Mouse (Mus musculus): Measurements from ENCODE around the gene Abcc4. TPM values are rescaled to one million over a fixed set of nuclear protein-coding genes. Genes with fewer than 3 reads are reported as not detected.

The Abcc4 gene
- polyA plus RNA-seq, 1 experiment from 2014 or later = 2.6 TPM

- Histone ChIP-seq H3K4me2 (ENCODE audit: low read length) (no peak overlapping the region), H3K27ac (ENCODE audit: low read depth, low read length) (no peak overlapping the region), H3K36me3 (ENCODE audit: control insufficient read depth, insufficient read depth, low read length) (no peaks in the 10 kb centered on the region), H3K4me3 (ENCODE audit: low read length) (no peak overlapping the region), H3K27me3 (replicated peaks; ENCODE audit: control insufficient read depth, insufficient read depth, low read length) (no peaks in the 10 kb centered on the region), H3K9ac (ENCODE audit: low read depth, low read length) (no peak overlapping the region), H3K4me1 (ENCODE audit: control insufficient read depth, insufficient read depth, low read depth, low read length) (peaks cover 8% of the 10 kb centered on the region), H3K9me3 (ENCODE audit: control insufficient read depth, low read length) (no peaks in the 10 kb centered on the region)
- WGBS = 86% methylated on average over 2 of the region's 2 CpGs
- no peak for ATAC-seq
These were observed 210.6 kb downstream of the Abcc4 start for GRCm38 (mm10) chr14:118495458-118495857.

GRCm38 (mm10) chr14:118491708-118492107 lies 214.3 kb downstream of the Abcc4 start:
- Histone ChIP-seq H3K27me3 (replicated peaks; ENCODE audit: control insufficient read depth, insufficient read depth, low read length) (no peaks in the 10 kb centered on the region), H3K9me3 (ENCODE audit: control insufficient read depth, low read length) (no peaks in the 10 kb centered on the region), H3K27ac (ENCODE audit: low read depth, low read length) (no peak overlapping the region), H3K9ac (ENCODE audit: low read depth, low read length) (no peak overlapping the region), H3K4me1 (ENCODE audit: control insufficient read depth, insufficient read depth, low read depth, low read length) (peaks cover 8% of the 10 kb centered on the region), H3K36me3 (ENCODE audit: control insufficient read depth, insufficient read depth, low read length) (no peaks in the 10 kb centered on the region), H3K4me2 (ENCODE audit: low read length) (no peak overlapping the region; the same call in 1 of the 2 replicates), H3K4me3 (ENCODE audit: low read length) (no peak overlapping the region)
- WGBS = 60% methylated on average over 6 of the region's 6 CpGs
- no peak for ATAC-seq

DNA sequence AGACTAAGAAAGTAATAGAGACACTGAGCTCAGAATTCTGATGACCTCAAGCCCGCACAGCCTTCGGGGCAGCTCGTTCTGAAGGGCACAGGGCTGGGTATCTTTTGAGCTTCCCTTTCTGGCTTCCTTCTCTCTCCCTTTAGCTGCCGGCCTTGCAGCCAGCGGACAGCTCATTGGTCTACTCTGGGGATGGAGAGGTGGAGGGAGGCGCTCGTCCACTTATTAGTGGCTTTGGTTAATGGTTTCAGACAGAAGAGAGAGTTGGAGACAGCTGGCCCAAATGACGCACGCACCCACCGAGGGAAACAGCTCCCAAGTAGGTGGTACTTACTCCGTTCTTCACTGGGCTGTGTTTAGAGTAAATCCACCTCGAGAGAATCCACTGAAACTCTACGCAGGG lies 214.7 kb downstream of the Abcc4 start:
- Histone ChIP-seq H3K9ac (ENCODE audit: low read depth, low read length) (no peak overlapping the region), H3K27ac (ENCODE audit: low read depth, low read length) (no peak overlapping the region), H3K27me3 (replicated peaks; ENCODE audit: control insufficient read depth, insufficient read depth, low read length) (no peaks in the 10 kb centered on the region), H3K4me2 (ENCODE audit: low read length) (peak overlapping the region; percentile 35), H3K9me3 (ENCODE audit: control insufficient read depth, low read length) (no peaks in the 10 kb centered on the region), H3K4me1 (ENCODE audit: control insufficient read depth, insufficient read depth, low read depth, low read length) (peaks cover 8% of the 10 kb centered on the region), H3K4me3 (ENCODE audit: low read length) (no peak overlapping the region), H3K36me3 (ENCODE audit: control insufficient read depth, insufficient read depth, low read length) (no peaks in the 10 kb centered on the region)
- ATAC-seq = peak; percentile 47; the same call in 1 of the 2 replicates
- 22% methylated on average over 13 of the region's 13 CpGs for WGBS

GRCm38 (mm10) chr14:118490525-118490924 lies 215.5 kb downstream of the Abcc4 start:
- H3K4me2 ChIP-seq (ENCODE audit: low read length) = peak overlapping the region; percentile 35; the same call in 1 of the 2 replicates
- 55% methylated on average over 7 of the region's 7 CpGs for WGBS

GRCm38 (mm10) chr14:118486349-118486748 lies 219.7 kb downstream of the Abcc4 start:
- peak; percentile 34; the same call in 1 of the 2 replicates for ATAC-seq
- Histone ChIP-seq H3K9ac (ENCODE audit: low read depth, low read length) (no peak overlapping the region), H3K27ac (ENCODE audit: low read depth, low read length) (no peak overlapping the region), H3K9me3 (ENCODE audit: control insufficient read depth, low read length) (no peaks in the 10 kb centered on the region), H3K4me3 (ENCODE audit: low read length) (no peak overlapping the region), H3K36me3 (ENCODE audit: control insufficient read depth, insufficient read depth, low read length) (no peaks in the 10 kb centered on the region), H3K27me3 (replicated peaks; ENCODE audit: control insufficient read depth, insufficient read depth, low read length) (no peaks in the 10 kb centered on the region), H3K4me2 (ENCODE audit: low read length) (no peak overlapping the region), H3K4me1 (ENCODE audit: control insufficient read depth, insufficient read depth, low read depth, low read length) (peaks cover 7% of the 10 kb centered on the region)
- 67% methylated on average over 11 of the region's 11 CpGs for WGBS

More at GRCm38 (mm10) chr14:118490525-118490924, 215.5 kb downstream of the Abcc4 start:
- H3K36me3 ChIP-seq (ENCODE audit: control insufficient read depth, insufficient read depth, low read length) = no peaks in the 10 kb centered on the region
- no peak for ATAC-seq
- peaks cover 8% of the 10 kb centered on the region for H3K4me1 ChIP-seq (ENCODE audit: control insufficient read depth, insufficient read depth, low read depth, low read length)
- H3K27ac ChIP-seq (ENCODE audit: low read depth, low read length) = no peak overlapping the region
- H3K27me3 ChIP-seq (replicated peaks; ENCODE audit: control insufficient read depth, insufficient read depth, low read length) = no peaks in the 10 kb centered on the region
- H3K9ac ChIP-seq (ENCODE audit: low read depth, low read length) = no peak overlapping the region
- no peaks in the 10 kb centered on the region for H3K9me3 ChIP-seq (ENCODE audit: control insufficient read depth, low read length)
- H3K4me3 ChIP-seq (ENCODE audit: low read length) = no peak overlapping the region

DNA sequence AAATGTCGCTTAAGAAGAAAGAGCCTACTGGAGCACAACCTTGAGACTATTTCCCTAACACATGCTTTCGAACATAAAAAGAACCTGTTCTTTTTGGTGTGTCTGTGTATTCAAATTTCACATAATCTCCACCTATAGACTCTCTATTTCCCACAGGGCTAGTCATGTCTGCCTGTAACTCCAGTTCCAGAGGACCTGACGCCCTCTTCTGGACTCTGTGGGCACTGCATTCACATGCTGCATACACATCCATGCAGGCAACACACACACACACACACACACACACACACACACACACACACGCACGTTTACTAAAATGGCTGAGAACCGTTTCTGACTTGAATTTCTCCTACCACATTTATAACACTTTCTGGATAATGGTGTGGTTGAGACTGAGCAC lies 220.4 kb downstream of the Abcc4 start:
- Histone ChIP-seq H3K4me1 (ENCODE audit: control insufficient read depth, insufficient read depth, low read depth, low read length) (peaks cover under 1% of the 10 kb centered on the region; the same call in 1 of the 2 replicates), H3K9me3 (ENCODE audit: control insufficient read depth, low read length) (no peaks in the 10 kb centered on the region), H3K36me3 (ENCODE audit: control insufficient read depth, insufficient read depth, low read length) (no peaks in the 10 kb centered on the region), H3K4me3 (ENCODE audit: low read length) (no peak overlapping the region), H3K27me3 (replicated peaks; ENCODE audit: control insufficient read depth, insufficient read depth, low read length) (no peaks in the 10 kb centered on the region), H3K27ac (ENCODE audit: low read depth, low read length) (no peak overlapping the region), H3K9ac (ENCODE audit: low read depth, low read length) (no peak overlapping the region), H3K4me2 (ENCODE audit: low read length) (no peak overlapping the region)
- ATAC-seq = no peak
- WGBS = 95% methylated on average over 6 of the region's 6 CpGs

GRCm38 (mm10) chr14:118482320-118482719 lies 223.7 kb downstream of the Abcc4 start:
- Histone ChIP-seq H3K4me2 (ENCODE audit: low read length) (no peak overlapping the region), H3K27me3 (replicated peaks; ENCODE audit: control insufficient read depth, insufficient read depth, low read length) (no peaks in the 10 kb centered on the region), H3K36me3 (ENCODE audit: control insufficient read depth, insufficient read depth, low read length) (no peaks in the 10 kb centered on the region), H3K9me3 (ENCODE audit: control insufficient read depth, low read length) (no peaks in the 10 kb centered on the region), H3K4me3 (ENCODE audit: low read length) (no peak overlapping the region), H3K9ac (ENCODE audit: low read depth, low read length) (no peak overlapping the region), H3K4me1 (ENCODE audit: control insufficient read depth, insufficient read depth, low read depth, low read length) (no peaks in the 10 kb centered on the region), H3K27ac (ENCODE audit: low read depth, low read length) (no peak overlapping the region)
- no peak for ATAC-seq
- WGBS = 94% methylated on average over 5 of the region's 5 CpGs

DNA sequence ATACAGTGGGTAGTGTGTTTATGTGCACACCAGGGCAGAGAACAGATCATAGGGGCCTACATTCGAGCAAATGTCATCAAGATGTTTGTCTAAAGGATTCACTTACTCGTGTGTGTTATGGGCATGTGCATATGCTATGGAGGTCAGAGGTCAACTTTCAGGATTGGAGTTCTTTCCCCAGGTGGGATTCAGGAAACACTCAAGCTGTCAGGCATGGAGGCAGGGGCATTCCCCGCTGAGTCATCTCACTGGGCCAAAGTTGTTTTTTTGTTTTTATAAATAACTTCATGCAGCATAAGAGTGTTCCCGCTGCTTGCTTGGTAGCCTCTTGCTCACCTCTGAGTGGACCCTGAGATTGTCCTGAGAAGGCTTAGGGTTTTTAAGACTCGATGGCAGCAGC lies 224.2 kb downstream of the Abcc4 start:
- Histone ChIP-seq H3K9me3 (ENCODE audit: control insufficient read depth, low read length) (no peaks in the 10 kb centered on the region), H3K4me2 (ENCODE audit: low read length) (no peak overlapping the region), H3K9ac (ENCODE audit: low read depth, low read length) (no peak overlapping the region), H3K4me1 (ENCODE audit: control insufficient read depth, insufficient read depth, low read depth, low read length) (no peaks in the 10 kb centered on the region), H3K4me3 (ENCODE audit: low read length) (no peak overlapping the region), H3K36me3 (ENCODE audit: control insufficient read depth, insufficient read depth, low read length) (no peaks in the 10 kb centered on the region), H3K27me3 (replicated peaks; ENCODE audit: control insufficient read depth, insufficient read depth, low read length) (no peaks in the 10 kb centered on the region), H3K27ac (ENCODE audit: low read depth, low read length) (no peak overlapping the region)
- ATAC-seq = no peak
- 85% methylated on average over 5 of the region's 5 CpGs for WGBS

DNA sequence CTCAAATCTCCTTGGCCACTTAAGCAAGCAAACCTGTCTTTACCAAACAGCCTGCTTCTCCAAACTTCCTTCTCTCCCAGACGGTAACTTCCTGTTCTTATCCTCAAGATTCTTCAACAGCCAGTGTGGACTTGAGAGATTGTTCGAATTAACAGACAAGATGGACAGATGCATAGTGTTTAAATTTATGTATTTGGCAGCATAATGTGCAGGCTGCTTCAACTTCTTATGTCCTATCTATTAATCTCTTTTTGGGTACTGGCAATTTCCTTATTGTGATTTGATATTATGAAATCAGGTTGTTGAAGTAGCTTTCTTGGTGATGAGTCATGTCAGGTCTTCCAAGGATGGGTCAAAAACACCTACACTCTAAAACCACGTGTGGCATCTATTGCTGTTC lies 229.7 kb downstream of the Abcc4 start:
- 90% methylated on average over 3 of the region's 3 CpGs for WGBS
- no peak overlapping the region for H3K9ac ChIP-seq (ENCODE audit: low read depth, low read length)
- H3K9me3 ChIP-seq (ENCODE audit: control insufficient read depth, low read length) = no peaks in the 10 kb centered on the region
- H3K4me3 ChIP-seq (ENCODE audit: low read length) = no peak overlapping the region
- H3K4me1 ChIP-seq (ENCODE audit: control insufficient read depth, insufficient read depth, low read depth, low read length) = no peaks in the 10 kb centered on the region
- ATAC-seq = no peak
- no peak overlapping the region for H3K4me2 ChIP-seq (ENCODE audit: low read length)
- peaks cover 6% of the 10 kb centered on the region for H3K27me3 ChIP-seq (replicated peaks; ENCODE audit: control insufficient read depth, insufficient read depth, low read length)
- no peaks in the 10 kb centered on the region for H3K36me3 ChIP-seq (ENCODE audit: control insufficient read depth, insufficient read depth, low read length)
- H3K27ac ChIP-seq (ENCODE audit: low read depth, low read length) = no peak overlapping the region

DNA sequence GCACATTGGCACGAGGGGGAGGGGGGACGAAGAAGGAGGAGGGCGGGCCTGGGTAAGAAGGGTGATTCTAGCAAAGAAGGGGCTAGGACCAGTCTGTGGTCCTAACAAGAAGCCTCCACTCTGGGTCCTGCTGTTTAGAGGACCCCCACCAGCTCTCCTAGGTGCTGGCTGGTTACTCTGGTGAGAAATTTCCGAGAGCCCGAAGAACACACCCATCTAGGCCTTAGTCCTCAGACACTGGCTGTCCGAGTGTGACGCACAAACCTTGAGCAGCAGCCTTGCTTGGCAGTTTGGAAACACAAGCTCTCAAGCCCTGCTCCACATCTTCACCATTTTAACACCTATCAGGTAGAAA lies 230.9 kb downstream of the Abcc4 start:
- no peak for ATAC-seq
- Histone ChIP-seq H3K9me3 (ENCODE audit: control insufficient read depth, low read length) (no peaks in the 10 kb centered on the region), H3K27ac (ENCODE audit: low read depth, low read length) (no peak overlapping the region), H3K9ac (ENCODE audit: low read depth, low read length) (no peak overlapping the region), H3K4me1 (ENCODE audit: control insufficient read depth, insufficient read depth, low read depth, low read length) (no peaks in the 10 kb centered on the region), H3K4me3 (ENCODE audit: low read length) (no peak overlapping the region), H3K4me2 (ENCODE audit: low read length) (no peak overlapping the region), H3K36me3 (ENCODE audit: control insufficient read depth, insufficient read depth, low read length) (no peaks in the 10 kb centered on the region), H3K27me3 (replicated peaks; ENCODE audit: control insufficient read depth, insufficient read depth, low read length) (peaks cover 6% of the 10 kb centered on the region)
- 49% methylated on average over 7 of the region's 7 CpGs for whole genome bisulfite sequencing

Measured in hindbrain, embryonic 16.5 days (tissue).